Mouse (Mus musculus) heart, embryonic 15.5 days (tissue): ENCODE measurements at regions not wholly inside any gene's neighbourhood (a gene's known extent, or its start where the extent isn't known, plus 50 kb on each side); places are given as distances from the start of the nearest gene placed in this dataset.

Experiments used
- ATAC-seq: fragments of 200-750 bp; cut with Nextera tagmentation; replicated peaks from 2 replicates; pipeline ENCODE4 v1.8.0; 2017; ENCODE audit warnings: low read depth, moderate TSS enrichment; ENCODE audit not compliant: insufficient number of reproducible peaks, insufficient read depth, low FRiP score
- H3K27ac ChIP-seq: fragments of 300-500 bp; sonication (generic); 2 replicates; pipeline ENCODE4 v1.5.1; 2015; ENCODE audit warnings: mild to moderate bottlenecking, inconsistent platforms
- H3K27me3 ChIP-seq: fragments of 300-500 bp; sonication (generic); 2 replicates; pipeline ENCODE4 v1.6.1; 2015; ENCODE audit warnings: inconsistent platforms
- H3K36me3 ChIP-seq: fragments of 300-500 bp; sonication (generic); 2 replicates; pipeline ENCODE4 v1.6.1; 2015; ENCODE audit warnings: mild to moderate bottlenecking, inconsistent platforms
- H3K4me1 ChIP-seq: fragments of 300-500 bp; sonication (generic); replicated peaks from 2 replicates; pipeline ENCODE4 v1.6.1; 2015; ENCODE audit warnings: inconsistent platforms
- H3K4me2 ChIP-seq: fragments of 300-500 bp; sonication (generic); 2 replicates; pipeline ENCODE4 v1.6.1; 2015; ENCODE audit warnings: inconsistent platforms, mild to moderate bottlenecking, moderate library complexity
- H3K4me3 ChIP-seq: fragments of 300-500 bp; sonication (generic); 2 replicates; pipeline ENCODE4 v1.5.1; 2015; ENCODE audit warnings: mild to moderate bottlenecking, inconsistent platforms
- H3K9ac ChIP-seq: fragments of 300-500 bp; sonication (generic); 2 replicates; pipeline ENCODE4 v1.6.1; 2015; ENCODE audit warnings: mild to moderate bottlenecking, inconsistent platforms
- H3K9me3 ChIP-seq: fragments of 300-500 bp; sonication (generic); replicated peaks from 2 replicates; pipeline ENCODE4 v1.6.1; 2016; ENCODE audit warnings: inconsistent platforms
- WGBS: fragments of 180-500 bp; shearing (Covaris S2); methylation state at CpG from one replicate; pipeline ENCODE4 v1.1.7; 2015; ENCODE audit warnings: mixed read lengths; 5-methylcytosine and 5-hydroxymethylcytosine counted together

- Histone ChIP-seq H3K4me2 (no peak overlapping the region), H3K4me1 (peaks cover 8% of the 10 kb centered on the region), H3K9me3 (no peaks in the 10 kb centered on the region), H3K27me3 (no peaks in the 10 kb centered on the region), H3K9ac (no peak overlapping the region), H3K4me3 (no peak overlapping the region), H3K27ac (peak overlapping the region; percentile 58; the same call in 1 of the 2 replicates), H3K36me3 (no peaks in the 10 kb centered on the region)
- ATAC-seq: 0 out of 2 replicates have a peak, but pooled peaks have one; percentile 43
- WGBS: 30% methylated on average over 4 of the region's 4 CpGs
Measured at GRCm38 (mm10) chr3:135155537-135155956, 56.8 kb upstream of the Cenpe start.
